Mouse (Mus musculus) layer of hippocampus, adult 9-11 months (tissue): Measurements from ENCODE around the gene Psrc1.
A peak's percentile ranks its signal among the peaks of the same experiment; 100 is the strongest.

Experiments
- DNase-seq: peaks from one replicate; pipeline ENCODE4 v3.0.0; 2022

Psrc1 gene

GRCm38 (mm10) chr3:108424944-108425623 lies 41.4 kb downstream of the Psrc1 start:
- DNase-seq, result no peak

GRCm38 (mm10) chr3:108425624-108426018 lies 42.0 kb downstream of the Psrc1 start:
- no peak for DNase-seq

- peak; percentile 53 for DNase-seq
Observed at GRCm38 (mm10) chr3:108432542-108433187, 49.0 kb downstream of the Psrc1 start.

- no peak for DNase-seq
Observed at GRCm38 (mm10) chr3:108433188-108433880, 49.7 kb downstream of the Psrc1 start.

GRCm38 (mm10) chr3:108433881-108434495 lies 50.3 kb downstream of the Psrc1 start:
- DNase-seq, result no peak

- DNase-seq, result no peak
Observed at GRCm38 (mm10) chr3:108435701-108436379, 52.2 kb downstream of the Psrc1 start.

GRCm38 (mm10) chr3:108436380-108436714 lies 52.7 kb downstream of the Psrc1 start:
- no peak for DNase-seq
